Mouse (Mus musculus) intestine, embryonic 14.5 days (tissue): ENCODE data around the gene Ankrd13b. TPM values are rescaled to one million over a fixed set of nuclear protein-coding genes. Genes with fewer than 3 reads are reported as not detected.

Source experiments
- ATAC-seq: fragments of 200-750 bp; cut with Nextera tagmentation; replicated peaks from 2 replicates; pipeline ENCODE4 v1.8.0; 2017; ENCODE audit warnings: low read depth, moderate number of reproducible peaks, moderate TSS enrichment, moderate library complexity; ENCODE audit not compliant: low FRiP score, low TSS enrichment
- DNase-seq: peaks from one replicate; pipeline ENCODE4 v3.0.0-alpha.2; 2018; ENCODE audit warnings: low spot score
- H3K27ac ChIP-seq: fragments of 300-500 bp; sonication (generic); 2 replicates; pipeline ENCODE4 v1.5.1; 2014; ENCODE audit warnings: low read depth, mild to moderate bottlenecking, control low read depth
- H3K27me3 ChIP-seq: fragments of 300-500 bp; sonication (generic); replicated peaks from 2 replicates; pipeline ENCODE4 v1.6.1; 2014; ENCODE audit warnings: low read length, control low read depth; ENCODE audit not compliant: control insufficient read depth, insufficient read depth
- H3K36me3 ChIP-seq: fragments of 300-500 bp; sonication (generic); 2 replicates; pipeline ENCODE4 v1.6.1; 2014; ENCODE audit warnings: low read length, control low read depth; ENCODE audit not compliant: control insufficient read depth, insufficient read depth
- H3K4me1 ChIP-seq: fragments of 300-500 bp; sonication (generic); replicated peaks from 2 replicates; pipeline ENCODE4 v1.6.1; 2014; ENCODE audit warnings: low read length, control low read depth, mixed read lengths; ENCODE audit not compliant: control insufficient read depth, insufficient read depth
- H3K4me2 ChIP-seq: fragments of 300-500 bp; sonication (generic); 2 replicates; pipeline ENCODE4 v1.6.1; 2014; ENCODE audit warnings: low read length
- H3K4me3 ChIP-seq: fragments of 300-500 bp; sonication (generic); 2 replicates; pipeline ENCODE4 v1.5.1; 2014; ENCODE audit warnings: low read depth, low read length, control low read depth, mixed read lengths
- H3K9ac ChIP-seq: fragments of 300-500 bp; sonication (generic); 2 replicates; pipeline ENCODE4 v1.6.1; 2014; ENCODE audit warnings: mild to moderate bottlenecking, low read length
- H3K9me3 ChIP-seq: fragments of 300-500 bp; sonication (generic); 2 replicates; pipeline ENCODE4 v1.6.1; 2016; ENCODE audit warnings: low read length, control low read depth; ENCODE audit not compliant: control insufficient read depth
- WGBS: fragments of 180-500 bp; shearing (Covaris S2); extraction: QIAGEN DNeasy Blood & Tissue Kit; methylation state at CpG from one replicate; pipeline ENCODE4 v1.1.7; 2014; 5-methylcytosine and 5-hydroxymethylcytosine counted together
- polyA plus RNA-seq: library from polyadenylated mRNA; unstranded; fragments of >200 nt; fragmentation: Nextera tagmentation; extraction: Ambion mirVana; gene quantifications from 2 replicates; pipeline ENCODE4 v1.2.1, GENCODE M21; 2014

Gene Ankrd13b
- polyA plus RNA-seq, 1 experiment from 2014 or later = 8.3 TPM

GRCm38 (mm10) chr11:77518051-77518798 is 28.7 kb upstream of the Ankrd13b start:
- no peak for ATAC-seq
- H3K9ac ChIP-seq = no peak overlapping the region
- H3K27me3 ChIP-seq = peaks cover 21% of the 10 kb centered on the region
- H3K4me2 ChIP-seq = no peak overlapping the region
- H3K36me3 ChIP-seq = no peaks in the 10 kb centered on the region
- DNase-seq = no peak
- WGBS = 80% methylated on average over 27 of the region's 27 CpGs
- H3K27ac ChIP-seq = no peak overlapping the region
- no peaks in the 10 kb centered on the region for H3K9me3 ChIP-seq
- H3K4me3 ChIP-seq = no peak overlapping the region
- peaks cover 15% of the 10 kb centered on the region for H3K4me1 ChIP-seq

- WGBS = 66% methylated on average over 5 of the region's 5 CpGs
- no peak overlapping the region for H3K4me2 ChIP-seq
- ATAC-seq = no peak
Observed at GRCm38 (mm10) chr11:77516553-77517425, 27.3 kb upstream of the Ankrd13b start.

GRCm38 (mm10) chr11:77515637-77516552 is 26.4 kb upstream of the Ankrd13b start, which contains the start of gene Trp53i13:
TSS of gene Trp53i13 (minus strand) at chr11:77515980.
- Histone ChIP-seq H3K27me3 (peaks cover 21% of the 10 kb centered on the region), H3K9me3 (no peaks in the 10 kb centered on the region), H3K36me3 (no peaks in the 10 kb centered on the region), H3K4me2 (peak within 1 kb of the TSS; percentile 93), H3K27ac (no peak within 1 kb of the TSS), H3K4me3 (peak within 1 kb of the TSS; percentile 52), H3K9ac (peak within 1 kb of the TSS; percentile 29), H3K4me1 (peaks cover 19% of the 10 kb centered on the region)
- WGBS = 6% methylated on average over 39 of the region's 39 CpGs
- DNase-seq (no peak), ATAC-seq (no peak)

More at GRCm38 (mm10) chr11:77516553-77517425, 27.3 kb upstream of the Ankrd13b start:
- Histone ChIP-seq H3K9me3 (no peaks in the 10 kb centered on the region), H3K4me1 (peaks cover 19% of the 10 kb centered on the region), H3K27me3 (peaks cover 21% of the 10 kb centered on the region), H3K36me3 (no peaks in the 10 kb centered on the region), H3K4me3 (no peak overlapping the region), H3K27ac (no peak overlapping the region), H3K9ac (no peak overlapping the region)
- no peak for DNase-seq

- Histone ChIP-seq H3K27ac (no peak within 1 kb of the TSS), H3K9me3 (no peaks in the 10 kb centered on the region), H3K27me3 (peaks cover 21% of the 10 kb centered on the region), H3K36me3 (0 out of 2 replicates have a peak, but pooled peaks cover 2% of the 10 kb centered on the region), H3K4me2 (peak within 1 kb of the TSS; percentile 93), H3K4me3 (peak within 1 kb of the TSS; percentile 71), H3K4me1 (peaks cover 19% of the 10 kb centered on the region), H3K9ac (peak within 1 kb of the TSS; percentile 29)
- peak; percentile 45 for ATAC-seq
- DNase-seq = peak; percentile 86
- under 1% methylated on average over 66 of the region's 72 CpGs for WGBS
Observed at GRCm38 (mm10) chr11:77514832-77515636, 25.6 kb upstream of the Ankrd13b start, which contains the start of gene Abhd15. TSS of gene Abhd15 (plus strand) at chr11:77515121.

- H3K4me3 ChIP-seq = peak overlapping the region; percentile 52
- WGBS = 10% methylated on average over 19 of the region's 19 CpGs
- H3K27ac ChIP-seq = no peak overlapping the region
- peak overlapping the region; percentile 93 for H3K4me2 ChIP-seq
- DNase-seq (no peak), ATAC-seq (no peak)
- H3K4me1 ChIP-seq = peaks cover 19% of the 10 kb centered on the region
- peak overlapping the region; percentile 29 for H3K9ac ChIP-seq
- H3K36me3 ChIP-seq = 0 out of 2 replicates have a peak, but pooled peaks cover 5% of the 10 kb centered on the region
- no peaks in the 10 kb centered on the region for H3K9me3 ChIP-seq
- H3K27me3 ChIP-seq = peaks cover 21% of the 10 kb centered on the region
Observed at GRCm38 (mm10) chr11:77514281-77514831, 24.9 kb upstream of the Ankrd13b start.

- no peaks in the 10 kb centered on the region for H3K9me3 ChIP-seq
- H3K9ac ChIP-seq = peak overlapping the region; percentile 23
- peaks cover 19% of the 10 kb centered on the region for H3K4me1 ChIP-seq
- H3K27ac ChIP-seq = no peak overlapping the region; the same call in 1 of the 2 replicates
- DNase-seq (no peak), ATAC-seq (0 out of 2 replicates have a peak, but pooled peaks have one; percentile 3)
- H3K4me2 ChIP-seq = peak overlapping the region; percentile 93
- H3K36me3 ChIP-seq = 0 out of 2 replicates have a peak, but pooled peaks cover 11% of the 10 kb centered on the region
- 14% methylated on average over 10 of the region's 10 CpGs for WGBS
- H3K27me3 ChIP-seq = peaks cover 21% of the 10 kb centered on the region
- peak overlapping the region; percentile 71 for H3K4me3 ChIP-seq
Observed at GRCm38 (mm10) chr11:77513811-77514170, 24.3 kb upstream of the Ankrd13b start.
